Mouse (Mus musculus): Measurements from ENCODE around the gene Gtf3c2.

Gene Gtf3c2

DNA sequence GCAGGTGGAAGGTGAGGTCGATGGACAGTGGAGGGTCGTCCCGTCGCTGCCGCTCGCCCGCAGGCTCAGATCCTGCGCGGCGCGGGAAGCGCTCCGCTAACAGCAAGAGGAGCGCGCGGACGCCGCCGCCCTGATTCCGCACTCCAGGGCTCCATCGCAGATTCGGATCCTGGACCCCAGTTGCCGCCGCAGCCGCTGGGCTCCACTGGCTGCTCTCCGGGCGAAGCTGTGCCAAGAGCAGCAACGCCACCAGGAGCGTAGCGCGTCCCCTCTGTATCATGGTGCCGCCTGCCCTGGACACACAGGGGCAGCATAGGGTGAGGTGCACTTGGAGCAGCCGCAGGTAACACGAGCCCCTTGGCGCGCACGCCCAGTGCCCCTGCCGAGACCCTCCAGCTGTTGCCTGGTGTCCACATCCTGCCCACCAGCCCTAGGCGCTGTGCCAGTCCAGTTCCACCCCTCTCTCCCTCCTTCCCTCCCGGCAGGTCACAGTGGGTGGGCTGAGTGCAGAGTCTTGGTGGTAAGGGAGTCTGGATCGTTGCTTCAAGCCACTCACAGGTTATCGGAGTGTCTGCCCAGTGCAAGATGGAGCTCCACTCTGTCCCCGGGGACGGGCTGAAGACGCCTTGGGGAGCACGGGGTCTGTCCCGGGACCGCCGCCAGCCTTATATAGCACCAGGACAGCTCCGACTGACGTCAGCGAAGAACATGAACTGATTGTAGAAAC lies 41.5 kb downstream of the Gtf3c2 start, which contains the start of gene Ucn:
TSS of gene Ucn (minus strand) at position 589 of the 727 bp plus-strand sequence.
- no peak for DNase-seq

DNA sequence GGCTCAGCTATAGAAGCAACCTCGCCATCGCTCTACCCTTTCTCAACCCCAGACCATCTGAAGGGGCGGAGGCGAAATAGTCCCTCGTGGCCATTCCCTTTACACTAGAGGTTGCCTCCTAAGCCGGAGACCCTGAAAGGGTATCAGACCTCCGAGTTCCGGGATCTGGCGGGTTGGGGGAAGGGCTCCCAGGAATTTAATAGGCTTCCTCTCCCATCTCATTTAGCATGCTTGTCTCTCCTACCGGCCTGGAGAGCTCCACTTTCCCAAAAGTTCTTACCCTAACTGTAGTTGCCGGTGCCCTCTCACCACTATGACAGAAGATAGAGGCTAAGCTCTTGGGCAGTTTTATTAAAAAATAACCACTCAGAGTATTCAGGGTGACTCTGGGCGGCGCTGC lies 42.3 kb downstream of the Gtf3c2 start:
- no peak for DNase-seq

DNA sequence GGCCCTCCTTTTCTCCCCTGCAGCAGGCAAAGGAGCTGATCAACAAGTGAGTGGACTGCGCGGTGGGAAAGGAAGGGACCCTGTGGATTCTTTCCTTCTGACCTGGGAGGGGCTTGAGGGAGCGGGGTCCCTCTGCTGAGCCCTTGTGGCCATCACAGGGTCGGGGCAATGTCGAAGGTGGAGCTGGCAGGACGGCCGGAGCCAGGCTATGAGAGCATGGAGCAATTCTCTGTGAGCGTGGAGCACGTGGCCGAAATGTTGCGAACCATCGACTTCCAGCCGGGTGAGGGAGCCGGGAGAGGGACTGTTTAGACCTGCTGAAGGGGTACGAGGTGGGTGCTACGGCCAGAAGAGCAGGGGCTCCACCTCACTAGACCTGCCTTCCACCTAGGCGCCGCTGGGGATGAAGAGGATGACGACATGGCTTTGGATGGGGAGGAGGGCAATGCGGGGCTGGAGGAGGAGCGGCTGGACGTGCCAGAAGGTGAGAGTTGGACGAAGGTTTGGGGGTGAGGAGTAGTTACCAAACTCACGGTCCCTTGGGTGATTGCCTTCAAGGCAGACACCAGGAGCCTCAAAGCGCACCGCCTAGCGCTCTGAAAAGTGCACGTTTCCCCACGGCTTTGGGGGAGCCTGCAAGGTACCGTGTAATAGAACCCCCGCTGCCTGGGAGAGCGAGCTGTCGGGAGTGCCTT lies 43.1 kb downstream of the Gtf3c2 start:
- no peak for DNase-seq

DNA sequence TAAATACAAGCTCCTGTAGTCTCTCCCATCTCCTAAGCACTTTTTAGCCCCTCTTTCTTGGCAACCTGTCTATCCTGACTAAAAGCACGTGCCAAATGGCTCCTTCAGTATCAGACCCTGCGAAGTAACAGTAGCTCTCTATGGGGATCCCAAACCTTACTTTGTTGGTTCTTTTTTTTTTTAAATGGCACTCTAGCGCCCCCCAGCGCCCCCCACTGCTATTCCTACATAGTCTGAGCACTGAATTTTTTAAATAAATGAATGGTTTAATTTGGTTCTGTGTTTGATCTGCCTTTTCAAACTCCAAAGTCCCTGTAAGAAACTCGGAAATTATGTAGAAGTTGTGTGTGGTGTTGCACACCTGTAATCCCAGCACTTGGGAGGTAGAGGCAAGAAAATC lies 53.9 kb downstream of the Gtf3c2 start:
- no peak for DNase-seq

DNA sequence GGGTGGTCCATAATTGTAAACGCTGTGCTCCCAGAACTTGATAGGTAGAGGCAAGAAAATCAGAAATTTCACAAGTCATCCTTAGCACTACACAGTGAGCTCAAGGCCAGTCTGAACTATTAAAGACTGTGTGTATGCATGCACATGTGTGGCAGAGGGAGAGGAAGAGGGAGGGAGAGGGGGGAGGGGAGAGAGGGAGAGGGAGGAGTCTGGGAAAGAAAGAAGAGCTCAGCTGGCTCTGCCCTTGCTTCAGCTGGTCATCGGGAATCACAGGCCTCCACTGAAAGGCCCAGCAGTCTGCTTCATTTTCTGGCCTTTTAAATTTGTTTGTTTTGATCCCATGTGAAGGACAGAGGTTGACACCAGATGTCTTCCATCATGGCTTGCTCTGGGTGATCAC lies 56.5 kb downstream of the Gtf3c2 start:
- DNase-seq = no peak

DNA sequence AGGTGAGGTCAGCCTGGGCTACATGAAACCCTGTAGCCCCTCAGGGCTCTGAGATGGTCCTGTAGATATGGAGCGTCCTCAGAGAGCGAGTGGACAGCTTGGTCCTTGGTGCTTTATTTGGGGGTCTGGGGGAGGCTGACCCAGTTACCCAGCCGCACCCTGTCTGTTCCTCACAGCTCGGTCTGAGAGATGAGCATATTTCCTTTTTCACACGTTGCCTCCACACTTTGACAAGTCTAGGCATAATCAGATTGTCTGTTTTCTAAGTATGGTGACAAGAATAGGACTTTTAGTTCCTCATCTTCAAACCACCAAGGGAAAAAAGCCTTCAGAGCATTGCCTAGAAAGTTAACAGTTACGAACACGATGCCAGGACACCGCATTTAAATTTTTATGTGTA lies 58.8 kb downstream of the Gtf3c2 start:
- peak; percentile 35 for DNase-seq

DNA sequence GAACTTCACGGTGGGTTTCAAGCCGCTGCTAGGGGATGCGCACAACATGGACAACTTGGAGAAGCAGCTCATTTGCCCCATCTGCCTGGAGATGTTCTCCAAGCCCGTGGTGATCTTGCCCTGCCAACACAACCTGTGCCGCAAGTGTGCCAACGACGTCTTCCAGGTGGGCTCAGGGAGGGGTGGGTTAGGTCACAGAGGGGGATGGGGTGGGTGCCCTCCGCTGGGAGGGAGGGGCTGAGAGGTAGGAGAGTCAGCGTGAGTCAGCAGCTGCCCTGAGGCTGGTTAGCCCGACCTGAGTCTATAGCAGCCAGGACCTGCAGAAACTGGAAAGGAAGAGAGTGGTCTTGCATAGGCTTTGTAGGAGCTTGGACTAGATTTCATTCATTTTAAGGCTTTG lies 63.0 kb downstream of the Gtf3c2 start:
- no peak for DNase-seq

DNA sequence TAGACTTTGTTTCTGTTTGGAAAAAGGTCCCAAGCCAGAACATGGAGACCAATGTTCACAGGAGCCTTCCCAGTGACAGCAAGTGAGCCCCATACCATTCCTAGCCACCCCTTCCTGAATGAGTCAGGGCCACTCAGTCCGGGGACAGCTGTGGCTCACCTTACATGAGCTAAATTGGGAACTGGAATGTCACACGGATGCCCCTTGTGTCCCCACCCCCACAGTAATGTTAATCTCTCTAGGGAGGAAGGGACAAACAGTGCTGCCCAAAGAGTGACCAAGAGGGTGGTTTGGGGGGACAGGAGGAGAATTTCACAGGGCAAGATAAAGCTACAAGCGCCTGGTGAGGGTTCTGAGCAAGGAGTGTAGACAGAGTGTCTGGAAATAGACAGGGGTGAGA lies 63.6 kb downstream of the Gtf3c2 start, which contains the start of gene Trim54:
TSS of gene Trim54 (plus strand) at position 359 of the 400 bp plus-strand sequence.
- DNase-seq = no peak

DNA sequence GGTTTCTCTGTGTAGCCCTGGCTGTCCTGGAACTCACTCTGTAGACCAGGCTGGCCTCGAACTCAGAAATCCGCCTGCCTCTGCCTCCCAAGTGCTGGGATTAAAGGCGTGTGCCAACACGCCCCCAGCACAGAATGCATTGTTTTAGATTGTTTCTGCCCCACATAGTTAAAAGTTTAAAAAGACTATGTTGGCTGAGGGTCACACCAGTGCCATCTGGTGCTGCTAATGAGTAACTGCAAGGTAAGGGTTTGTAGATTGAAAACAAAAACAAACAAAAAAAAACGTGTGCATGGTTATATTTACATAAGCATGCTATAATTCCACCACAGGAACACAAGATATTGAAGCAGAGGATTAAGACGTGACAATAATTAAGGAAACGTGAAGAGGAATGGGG lies 69.2 kb downstream of the Gtf3c2 start:
- DNase-seq = no peak

DNA sequence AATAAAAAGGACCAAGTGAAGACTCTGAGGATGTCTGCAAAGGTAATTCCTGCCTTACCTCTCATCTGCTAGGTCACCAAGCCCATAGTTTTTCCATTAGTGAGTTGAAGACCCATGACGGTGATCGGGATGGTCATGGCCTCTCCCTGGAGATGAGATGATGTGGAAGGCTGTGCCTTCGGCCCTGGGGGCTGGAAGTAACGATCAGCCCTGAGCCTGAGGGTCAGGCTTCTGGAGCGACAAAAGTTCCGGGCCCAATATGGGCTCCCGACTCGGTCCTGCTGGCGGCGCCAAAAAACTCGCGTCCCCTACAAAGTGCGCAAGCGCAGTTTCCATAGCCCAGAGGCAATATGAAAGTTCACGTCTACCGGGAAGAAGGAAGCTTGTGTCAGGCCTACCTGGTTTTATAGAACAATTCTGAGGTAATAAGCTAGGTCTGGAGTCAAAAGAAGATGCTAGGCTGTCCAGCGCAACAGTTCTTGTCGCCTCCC lies 71.9 kb downstream of the Gtf3c2 start, which contains the start of gene Slc30a3:
TSS of gene Slc30a3 (minus strand) at position 238 of the 491 bp plus-strand sequence.
- no peak for DNase-seq
